Mouse (Mus musculus) left cerebral cortex, postnatal 4 days (tissue): ENCODE measurements at regions not wholly inside any gene's neighbourhood (a gene's known extent, or its start where the extent isn't known, plus 50 kb on each side); places are given as distances from the start of the nearest gene placed in this dataset.

Source experiments
- DNase-seq: peaks from one replicate; pipeline ENCODE4 v3.0.0-alpha.2; 2022
- intact Hi-C: fragments of 180-260 bp; cut with DNase I; formaldehyde crosslinking; loops from one replicate; pipeline ENCODE4 v1.15.1; 2025

- intact Hi-C loops, result no loop called here
- DNase-seq, result no peak
Observed at GRCm38 (mm10) chr5:57396376-57396775, 321.4 kb upstream of the Pcdh7 start.

DNA sequence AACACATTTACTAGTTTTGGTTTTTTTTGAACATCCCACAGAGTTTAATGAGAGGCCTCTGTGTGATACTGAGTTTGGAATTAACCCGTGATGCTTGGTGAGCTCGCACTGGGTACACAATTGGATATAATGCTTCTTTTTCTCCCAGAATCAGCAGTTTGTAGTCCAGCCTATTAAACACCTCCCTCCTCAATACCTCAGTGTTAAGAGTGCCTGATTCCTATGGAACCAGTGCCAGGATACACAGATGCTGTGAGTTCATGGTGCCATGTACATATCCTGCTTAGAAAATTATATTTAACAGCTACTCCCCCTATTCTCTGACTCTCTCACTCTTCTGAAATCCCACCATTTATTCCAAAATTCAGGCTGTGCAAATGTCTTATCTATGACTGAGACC, 299.6 kb upstream of the Pcdh7 start:
- DNase-seq, result peak; percentile 11
- intact Hi-C loops, result no loop called here

GRCm38 (mm10) chr5:57451050-57451449, 266.7 kb upstream of the Pcdh7 start:
- intact Hi-C loops, result no loop called here
- DNase-seq, result no peak

DNA sequence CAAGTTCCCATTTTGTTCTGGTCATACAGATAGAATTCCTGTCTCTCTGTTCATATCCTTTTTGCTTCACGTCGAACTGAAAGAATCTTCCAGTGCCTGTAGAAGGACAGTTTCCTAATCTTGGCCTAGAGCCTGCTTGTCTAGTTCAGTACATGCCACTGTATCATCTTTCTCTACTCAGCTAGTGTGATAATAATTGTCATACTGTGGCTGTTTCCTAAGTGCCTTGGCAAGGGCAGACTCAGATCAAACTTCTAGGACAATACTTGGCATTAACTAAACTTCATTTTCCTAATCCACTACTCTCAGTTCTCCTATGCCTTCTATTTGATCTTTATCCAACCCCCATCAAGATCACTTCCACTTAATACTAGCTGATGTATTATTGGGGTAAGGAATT, 266.3 kb upstream of the Pcdh7 start:
- intact Hi-C loops, result no loop called here
- DNase-seq, result no peak

GRCm38 (mm10) chr5:57474978-57475377, 242.8 kb upstream of the Pcdh7 start:
- intact Hi-C loops, result no loop called here
- DNase-seq, result no peak

DNA sequence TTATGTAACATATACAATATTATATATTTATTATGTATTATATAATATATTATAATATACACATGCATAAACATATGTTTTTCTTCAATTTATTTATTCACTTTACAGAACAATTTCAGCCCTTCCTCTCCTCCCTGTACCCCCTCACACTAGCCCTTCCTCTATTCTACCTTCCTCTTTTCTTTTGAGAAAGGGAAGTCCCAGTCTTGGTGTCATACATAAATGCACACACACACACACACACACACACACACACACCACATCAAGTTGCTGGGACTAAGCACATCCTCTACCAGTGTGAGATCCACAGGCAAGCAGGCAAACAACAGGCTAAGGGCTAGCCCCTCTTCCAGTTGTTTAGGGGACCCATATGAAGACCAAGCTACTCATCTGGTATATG, 239.9 kb upstream of the Pcdh7 start:
- intact Hi-C loops, result no loop called here

More for the DNA sequence above, 239.9 kb upstream of the Pcdh7 start:
- no peak for DNase-seq
